Mouse (Mus musculus): ENCODE data around the gene Zfp128. TPM values are rescaled to one million over a fixed set of nuclear protein-coding genes. Genes with fewer than 3 reads are reported as not detected.

Gene Zfp128
- polyA plus RNA-seq (2012; rRNA removed) = 0.53 and 0.68 TPM in 2 replicates

DNA sequence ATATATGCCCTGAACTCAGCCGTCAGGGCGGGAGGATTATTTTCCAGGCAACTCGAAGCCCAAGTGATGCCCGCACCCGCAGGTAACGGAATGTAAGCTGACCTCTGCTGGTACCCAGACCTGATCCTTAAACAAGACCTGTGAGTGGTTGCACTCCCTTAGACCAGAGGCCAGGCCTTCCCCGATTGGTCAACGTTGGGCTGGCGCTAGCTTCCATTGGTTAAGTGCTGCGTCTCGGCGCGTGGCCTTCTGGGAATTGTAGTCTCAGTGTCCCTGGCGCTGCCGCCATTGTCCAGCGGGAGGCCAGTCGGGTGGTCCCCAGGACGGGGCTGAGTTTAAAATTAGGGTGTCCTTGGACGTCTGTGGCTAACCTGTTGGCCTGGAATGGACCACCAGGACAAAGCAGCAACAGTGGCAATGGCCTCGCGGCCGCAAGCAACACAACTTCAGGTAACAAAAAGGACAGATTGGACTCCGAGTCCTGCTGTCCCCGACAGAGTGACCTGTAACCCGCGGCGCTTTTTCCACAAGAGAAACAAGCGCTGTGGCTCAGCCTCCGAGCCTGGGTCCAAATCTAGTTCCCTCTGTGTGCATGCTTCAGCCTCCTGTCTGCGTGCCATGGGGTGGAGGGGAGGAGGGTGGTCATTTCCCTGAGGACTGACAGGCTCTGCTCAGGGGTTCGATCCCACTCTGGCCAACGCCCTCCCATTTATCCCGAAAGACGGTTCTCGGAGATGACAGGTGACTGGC, at the start of gene Zfp128:
Gene Zfp128, plus strand, starts transcription at position 267 of the 750 bp plus-strand sequence.

DNA sequence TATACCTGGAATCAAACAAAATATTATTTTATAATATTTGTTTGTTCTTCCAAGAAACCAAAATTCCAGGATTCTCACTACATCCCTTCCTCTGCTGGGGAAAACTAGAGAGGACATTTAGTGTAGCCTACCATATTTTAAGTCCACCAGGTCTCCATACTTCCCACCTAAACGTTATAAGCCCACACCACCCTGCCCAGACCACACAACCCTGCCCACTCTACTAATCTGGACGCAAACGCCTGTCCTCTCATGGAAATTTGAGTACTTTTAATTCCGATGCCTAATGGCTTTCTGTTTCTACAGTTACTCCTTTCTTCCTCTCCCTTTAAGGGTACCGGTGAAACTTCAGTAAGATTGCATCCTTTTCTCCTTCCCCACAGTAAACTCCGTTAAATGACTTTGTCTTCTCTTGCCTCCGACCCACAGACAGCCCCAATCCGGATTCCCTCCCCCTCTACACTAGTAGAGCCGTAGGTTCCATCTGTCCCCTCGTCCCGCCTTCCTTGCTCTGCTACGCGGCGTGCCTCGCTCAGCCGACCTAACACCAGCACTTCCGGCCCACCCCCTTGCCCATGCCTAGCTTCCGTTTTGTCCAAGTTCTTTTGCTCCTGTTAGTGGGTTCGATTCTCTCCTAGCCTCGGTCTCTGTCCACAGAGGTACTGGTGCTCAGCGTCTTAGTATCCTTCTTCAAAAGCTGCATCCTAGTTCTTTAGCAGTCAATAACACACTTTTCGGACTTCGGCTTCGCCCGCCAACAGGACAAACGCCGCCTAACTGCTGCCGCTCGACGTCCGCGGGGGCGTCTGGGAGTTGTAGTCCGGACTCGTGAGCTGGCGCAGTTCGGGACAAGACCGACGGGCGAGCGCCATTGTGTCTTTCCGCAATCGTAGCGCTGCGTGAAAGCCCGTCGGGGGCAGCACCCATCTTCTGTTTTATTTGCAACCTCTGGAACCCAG, 46.5 kb upstream of the Zfp128 start, which contains the start of gene Zfp110:
Gene Zfp110, plus strand, starts transcription at position 600 of the 959 bp plus-strand sequence.

DNA sequence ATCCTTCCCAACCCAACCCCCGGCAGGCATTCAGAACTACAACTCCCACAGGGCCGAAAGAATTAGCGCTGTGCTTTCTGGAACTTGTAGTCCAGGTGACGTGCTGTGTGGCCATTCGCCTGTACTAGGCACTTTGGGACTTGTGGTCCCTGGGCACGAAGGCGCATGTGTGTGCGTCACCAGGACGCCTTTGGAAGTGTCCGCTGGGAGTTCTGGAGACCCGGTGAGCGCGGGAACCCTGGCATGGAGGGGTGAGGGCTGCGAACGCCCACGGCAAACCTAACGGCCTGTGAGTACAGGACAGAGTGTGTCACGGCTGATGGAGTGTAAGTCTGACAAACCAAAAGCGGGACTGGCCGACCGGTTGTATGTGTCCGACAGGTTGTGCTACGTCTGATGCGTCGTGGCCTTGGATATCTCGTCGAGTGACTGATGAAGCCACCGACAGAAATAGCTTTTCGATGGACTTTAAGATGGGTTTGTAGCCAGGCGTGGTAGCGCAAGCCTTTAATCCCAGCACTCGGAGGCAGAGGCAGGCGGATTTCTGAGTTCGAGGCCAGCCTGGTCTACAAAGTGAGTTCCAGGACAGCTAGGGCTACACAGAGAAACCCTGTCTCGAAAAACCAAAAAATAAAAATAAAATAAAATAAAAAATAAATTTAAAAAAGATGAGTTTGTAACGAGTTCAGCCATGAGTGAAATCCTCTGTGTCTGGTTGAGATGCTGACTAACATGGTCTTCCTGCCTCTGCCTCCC, 16.9 kb downstream of the Zfp128 start, which contains the start of gene Zscan22:
Gene Zscan22, plus strand, starts transcription at position 161 of the 756 bp plus-strand sequence.

DNA sequence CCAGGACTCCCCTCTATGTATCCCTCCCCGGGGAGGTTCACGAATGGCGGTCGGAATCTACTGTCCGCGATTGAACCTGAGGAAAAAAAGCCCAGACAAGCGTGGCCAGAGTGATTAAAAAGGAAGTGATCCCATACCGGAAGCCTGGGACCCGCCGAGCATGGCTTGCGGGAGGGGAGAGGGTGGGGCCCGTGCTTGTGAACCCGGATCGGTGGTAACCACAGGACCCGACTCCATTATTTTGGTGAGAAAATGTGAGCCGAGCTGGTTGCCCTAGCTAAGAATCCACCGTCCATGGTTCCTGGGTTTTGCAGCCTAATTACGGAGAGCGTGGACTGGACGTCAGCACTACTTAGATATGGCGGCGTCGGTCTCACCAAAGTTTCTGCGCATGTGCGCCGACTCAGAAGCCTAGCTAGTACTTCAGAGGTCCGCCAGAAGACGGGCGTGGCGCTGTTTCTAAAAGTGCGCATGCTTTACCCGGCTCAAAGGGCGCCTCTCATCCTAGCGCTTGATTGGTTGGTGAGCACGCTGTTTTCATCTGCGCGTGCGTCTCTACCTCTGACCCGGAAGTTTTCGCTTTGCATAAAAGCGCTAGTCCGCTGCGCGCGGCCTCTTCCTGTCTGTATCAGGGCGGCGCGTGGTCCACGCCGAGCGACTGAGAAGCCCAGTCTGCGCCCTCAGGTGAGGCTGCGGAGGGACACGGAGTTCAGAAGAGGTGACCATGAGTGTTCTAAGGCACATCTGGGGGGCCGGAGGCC, 40.9 kb downstream of the Zfp128 start, which contains the start of gene Rps5:
Gene Rps5, plus strand, starts transcription at position 586 of the 761 bp plus-strand sequence.

DNA sequence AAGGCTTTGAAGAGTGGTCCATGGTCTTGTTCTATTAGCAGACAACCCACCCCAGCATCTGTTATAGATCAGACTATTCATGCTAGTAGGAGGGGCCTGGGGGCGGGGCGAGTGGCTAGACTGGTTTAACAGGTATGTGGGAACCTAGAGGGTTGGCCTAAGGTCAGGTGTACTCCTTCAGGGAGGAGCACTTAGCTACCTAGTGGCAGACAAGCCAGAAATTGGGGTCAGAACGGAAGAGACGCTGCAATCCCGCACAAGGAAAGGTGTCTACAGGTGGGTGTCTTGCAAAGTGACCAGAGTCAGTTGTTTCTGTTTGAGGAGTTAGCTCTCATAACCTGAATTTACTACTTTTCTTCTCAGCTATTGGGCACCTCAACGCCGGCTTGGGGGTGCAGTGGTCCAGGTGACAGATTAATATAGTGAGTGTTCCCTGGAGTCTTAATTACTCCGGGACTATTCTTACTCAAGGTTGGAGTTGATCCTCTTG, 46.3 kb downstream of the Zfp128 start, which contains the start of gene Rnf225:
Gene Rnf225, plus strand, starts transcription at position 226 of the 490 bp plus-strand sequence.

Other genes with a start within 250 kb of the Zfp128 start
- not detected in 2 replicates for gene Vmn2r54, start 240.9 kb upstream of the Zfp128 start, polyA plus RNA-seq (2012; rRNA removed)
- gene Vmn2r55, start 196.2 kb upstream of the Zfp128 start, polyA plus RNA-seq (2012; rRNA removed) = not detected in 2 replicates
- not detected in 2 replicates for gene Vmn2r56, start 146.2 kb upstream of the Zfp128 start, polyA plus RNA-seq (2012; rRNA removed)
- 0.37 and 0.47 TPM in 2 replicates for gene Zscan18, start 77.5 kb upstream of the Zfp128 start, polyA plus RNA-seq (2012; rRNA removed)
- gene Zfp329, start 62.3 kb upstream of the Zfp128 start, polyA plus RNA-seq (2012; rRNA removed) = 2.8 and 3.1 TPM in 2 replicates
- gene Zfp110, start 46.4 kb upstream of the Zfp128 start, polyA plus RNA-seq (2012; rRNA removed) = 3.9 and 4.9 TPM in 2 replicates
- 3.1 and 3.7 TPM in 2 replicates for gene Zscan22, start 16.6 kb downstream of the Zfp128 start, polyA plus RNA-seq (2012; rRNA removed)
- gene Rps5, start 41.1 kb downstream of the Zfp128 start, polyA plus RNA-seq (2012; rRNA removed) = 1,643 and 1,838 TPM in 2 replicates
- gene Rnf225, start 46.2 kb downstream of the Zfp128 start, polyA plus RNA-seq (2012; rRNA removed) = 0.42 and 0.56 TPM in 2 replicates
- 1.6 and 1.7 TPM in 2 replicates for gene Zfp324, start 84.7 kb downstream of the Zfp128 start, polyA plus RNA-seq (2012; rRNA removed)
- gene Zfp446, start 96.7 kb downstream of the Zfp128 start, polyA plus RNA-seq (2012; rRNA removed) = 2.1 and 2.4 TPM in 2 replicates
- 4.0 and 4.9 TPM in 2 replicates for gene Slc27a5, start 117.0 kb downstream of the Zfp128 start, polyA plus RNA-seq (2012; rRNA removed)
- gene Trim28, start 117.9 kb downstream of the Zfp128 start, polyA plus RNA-seq (2012; rRNA removed) = 116 and 134 TPM in 2 replicates
- 7.9 and 10.2 TPM in 2 replicates for gene Zbtb45, start 128.9 kb downstream of the Zfp128 start, polyA plus RNA-seq (2012; rRNA removed)
- 106 and 108 TPM in 2 replicates for gene Chmp2a, start 153.6 kb downstream of the Zfp128 start, polyA plus RNA-seq (2012; rRNA removed)
- gene Ube2m, start 157.1 kb downstream of the Zfp128 start, polyA plus RNA-seq (2012; rRNA removed) = 95.1 and 109 TPM in 2 replicates
- gene Mzf1, start 173.6 kb downstream of the Zfp128 start, polyA plus RNA-seq (2012; rRNA removed) = 0.50 and 0.62 TPM in 2 replicates
- not detected in 2 replicates for gene Vmn1r85, start 214.0 kb downstream of the Zfp128 start, polyA plus RNA-seq (2012; rRNA removed)
- gene Vmn1r86, start 238.7 kb downstream of the Zfp128 start, polyA plus RNA-seq (2012; rRNA removed) = not detected in 2 replicates